Mouse (Mus musculus): ENCODE measurements around the gene Tmem88. TPM values are rescaled to one million over a fixed set of nuclear protein-coding genes. Genes with fewer than 3 reads are reported as not detected.

Tmem88 gene
- total and polyA plus RNA-seq, 2 experiments from 2014 or later = 33.0 to 62.5 TPM

GRCm38 (mm10) chr11:69422842-69423241, 24.8 kb upstream of the Tmem88 start:
- H3K9ac ChIP-seq (replicated peaks; ENCODE audit: low read depth, low read length) = no peak overlapping the region
- no peak overlapping the region for H3K27ac ChIP-seq (ENCODE audit: low read depth)
- peaks cover 11% of the 10 kb centered on the region for H3K4me1 ChIP-seq (ENCODE audit: control insufficient read depth, insufficient read depth)
- DNase-seq (ENCODE audit: low spot score) = no peak
- TF ChIP-seq CTCF (IDR thresholded peaks at IDR 0.05; ENCODE audit: low read depth) = no peak
- no peak for TF ChIP-seq EP300 (IDR thresholded peaks at IDR 0.05; ENCODE audit: low read depth)
- H3K4me2 ChIP-seq (ENCODE audit: low read depth, low read length) = no peak overlapping the region
- 89% methylated on average over 10 of the region's 10 CpGs for WGBS
- H3K27me3 ChIP-seq (ENCODE audit: control insufficient read depth, insufficient read depth, low read length) = peaks cover 13% of the 10 kb centered on the region; the same call in 1 of the 2 replicates
- no peak overlapping the region for H3K4me3 ChIP-seq (ENCODE audit: low read depth, low read length)
- H3K9me3 ChIP-seq (replicated peaks; ENCODE audit: control insufficient read depth, low read length) = no peaks in the 10 kb centered on the region
- H3K36me3 ChIP-seq (replicated peaks; ENCODE audit: control insufficient read depth, insufficient read depth, low read length) = no peaks in the 10 kb centered on the region
- ATAC-seq (ENCODE audit: insufficient read depth, low read depth) = no peak

GRCm38 (mm10) chr11:69421131-69421977, 23.3 kb upstream of the Tmem88 start:
- Histone ChIP-seq H3K9ac (replicated peaks; ENCODE audit: low read depth, low read length) (no peak overlapping the region), H3K36me3 (replicated peaks; ENCODE audit: control insufficient read depth, insufficient read depth, low read length) (no peaks in the 10 kb centered on the region), H3K4me1 (ENCODE audit: control insufficient read depth, insufficient read depth) (peaks cover 16% of the 10 kb centered on the region), H3K4me2 (ENCODE audit: low read depth, low read length) (peak overlapping the region; percentile 95; the same call in 1 of the 2 replicates), H3K27ac (ENCODE audit: low read depth) (no peak overlapping the region), H3K9me3 (replicated peaks; ENCODE audit: control insufficient read depth, low read length) (no peaks in the 10 kb centered on the region), H3K4me3 (ENCODE audit: low read depth, low read length) (no peak overlapping the region), H3K27me3 (ENCODE audit: control insufficient read depth, insufficient read depth, low read length) (peaks cover 13% of the 10 kb centered on the region; the same call in 1 of the 2 replicates)
- TF ChIP-seq EP300 (IDR thresholded peaks at IDR 0.05; ENCODE audit: low read depth) (no peak), CTCF (IDR thresholded peaks at IDR 0.05; ENCODE audit: low read depth) (no peak)
- DNase-seq (ENCODE audit: low spot score) = peak; percentile 5
- whole genome bisulfite sequencing = 21% methylated on average over 25 of the region's 25 CpGs
- no peak for ATAC-seq (ENCODE audit: insufficient read depth, low read depth)

GRCm38 (mm10) chr11:69420554-69421000, 22.5 kb upstream of the Tmem88 start:
- no peak for DNase-seq (ENCODE audit: low spot score)
- H3K27ac ChIP-seq (ENCODE audit: low read depth) = no peak overlapping the region

GRCm38 (mm10) chr11:69419813-69420553, 21.9 kb upstream of the Tmem88 start:
- ATAC-seq (ENCODE audit: insufficient read depth, low read depth) (no peak), DNase-seq (ENCODE audit: low spot score) (peak; percentile 28)
- H3K4me2 ChIP-seq (ENCODE audit: low read depth, low read length) = peak overlapping the region; percentile 95
- under 1% methylated on average over 31 of the region's 31 CpGs for WGBS
- no peak for TF ChIP-seq CTCF (IDR thresholded peaks at IDR 0.05; ENCODE audit: low read depth)
- TF ChIP-seq EP300 (IDR thresholded peaks at IDR 0.05; ENCODE audit: low read depth) = no peak
- peak overlapping the region; percentile 99 for H3K27ac ChIP-seq (ENCODE audit: low read depth)
- H3K9me3 ChIP-seq (replicated peaks; ENCODE audit: control insufficient read depth, low read length) = no peaks in the 10 kb centered on the region
- H3K4me3 ChIP-seq (ENCODE audit: low read depth, low read length) = peak overlapping the region; percentile 61
- peaks cover 16% of the 10 kb centered on the region for H3K4me1 ChIP-seq (ENCODE audit: control insufficient read depth, insufficient read depth)
- H3K36me3 ChIP-seq (replicated peaks; ENCODE audit: control insufficient read depth, insufficient read depth, low read length) = no peaks in the 10 kb centered on the region
- H3K27me3 ChIP-seq (ENCODE audit: control insufficient read depth, insufficient read depth, low read length) = peaks cover 13% of the 10 kb centered on the region; the same call in 1 of the 2 replicates
- peak overlapping the region; percentile 37 for H3K9ac ChIP-seq (replicated peaks; ENCODE audit: low read depth, low read length)

More at GRCm38 (mm10) chr11:69420554-69421000, 22.5 kb upstream of the Tmem88 start:
- no peak overlapping the region for H3K9ac ChIP-seq (replicated peaks; ENCODE audit: low read depth, low read length)
- 17% methylated on average over 10 of the region's 10 CpGs for WGBS
- no peaks in the 10 kb centered on the region for H3K36me3 ChIP-seq (replicated peaks; ENCODE audit: control insufficient read depth, insufficient read depth, low read length)
- H3K4me1 ChIP-seq (ENCODE audit: control insufficient read depth, insufficient read depth) = peaks cover 16% of the 10 kb centered on the region
- peak overlapping the region; percentile 61 for H3K4me3 ChIP-seq (ENCODE audit: low read depth, low read length)
- no peaks in the 10 kb centered on the region for H3K9me3 ChIP-seq (replicated peaks; ENCODE audit: control insufficient read depth, low read length)
- peak overlapping the region; percentile 95 for H3K4me2 ChIP-seq (ENCODE audit: low read depth, low read length)
- TF ChIP-seq EP300 (IDR thresholded peaks at IDR 0.05; ENCODE audit: low read depth) (no peak), CTCF (IDR thresholded peaks at IDR 0.05; ENCODE audit: low read depth) (no peak)
- no peak for ATAC-seq (ENCODE audit: insufficient read depth, low read depth)
- peaks cover 13% of the 10 kb centered on the region; the same call in 1 of the 2 replicates for H3K27me3 ChIP-seq (ENCODE audit: control insufficient read depth, insufficient read depth, low read length)

- Histone ChIP-seq H3K36me3 (replicated peaks; ENCODE audit: control insufficient read depth, insufficient read depth, low read length) (no peaks in the 10 kb centered on the region), H3K4me1 (ENCODE audit: control insufficient read depth, insufficient read depth) (peaks cover 22% of the 10 kb centered on the region), H3K9ac (replicated peaks; ENCODE audit: low read depth, low read length) (peak overlapping the region; percentile 37), H3K4me3 (ENCODE audit: low read depth, low read length) (peak overlapping the region; percentile 61), H3K4me2 (ENCODE audit: low read depth, low read length) (peak overlapping the region; percentile 95), H3K9me3 (replicated peaks; ENCODE audit: control insufficient read depth, low read length) (no peaks in the 10 kb centered on the region), H3K27ac (ENCODE audit: low read depth) (peak overlapping the region; percentile 99), H3K27me3 (ENCODE audit: control insufficient read depth, insufficient read depth, low read length) (peaks cover 13% of the 10 kb centered on the region; the same call in 1 of the 2 replicates)
- ATAC-seq (ENCODE audit: insufficient read depth, low read depth) (no peak), DNase-seq (ENCODE audit: low spot score) (peak; percentile 35)
- under 1% methylated on average over 19 of the region's 19 CpGs for WGBS
- TF ChIP-seq EP300 (IDR thresholded peaks at IDR 0.05; ENCODE audit: low read depth) (no peak), CTCF (IDR thresholded peaks at IDR 0.05; ENCODE audit: low read depth) (peak; percentile 68)
These were observed 21.4 kb upstream of the Tmem88 start for GRCm38 (mm10) chr11:69419443-69419812.
